Mouse (Mus musculus): ENCODE data around the gene Hnrnph1. TPM values are rescaled to one million over a fixed set of nuclear protein-coding genes. Genes with fewer than 3 reads are reported as not detected.

The Hnrnph1 gene
- polyA plus RNA-seq, 1 experiment, result 1,562 TPM

DNA sequence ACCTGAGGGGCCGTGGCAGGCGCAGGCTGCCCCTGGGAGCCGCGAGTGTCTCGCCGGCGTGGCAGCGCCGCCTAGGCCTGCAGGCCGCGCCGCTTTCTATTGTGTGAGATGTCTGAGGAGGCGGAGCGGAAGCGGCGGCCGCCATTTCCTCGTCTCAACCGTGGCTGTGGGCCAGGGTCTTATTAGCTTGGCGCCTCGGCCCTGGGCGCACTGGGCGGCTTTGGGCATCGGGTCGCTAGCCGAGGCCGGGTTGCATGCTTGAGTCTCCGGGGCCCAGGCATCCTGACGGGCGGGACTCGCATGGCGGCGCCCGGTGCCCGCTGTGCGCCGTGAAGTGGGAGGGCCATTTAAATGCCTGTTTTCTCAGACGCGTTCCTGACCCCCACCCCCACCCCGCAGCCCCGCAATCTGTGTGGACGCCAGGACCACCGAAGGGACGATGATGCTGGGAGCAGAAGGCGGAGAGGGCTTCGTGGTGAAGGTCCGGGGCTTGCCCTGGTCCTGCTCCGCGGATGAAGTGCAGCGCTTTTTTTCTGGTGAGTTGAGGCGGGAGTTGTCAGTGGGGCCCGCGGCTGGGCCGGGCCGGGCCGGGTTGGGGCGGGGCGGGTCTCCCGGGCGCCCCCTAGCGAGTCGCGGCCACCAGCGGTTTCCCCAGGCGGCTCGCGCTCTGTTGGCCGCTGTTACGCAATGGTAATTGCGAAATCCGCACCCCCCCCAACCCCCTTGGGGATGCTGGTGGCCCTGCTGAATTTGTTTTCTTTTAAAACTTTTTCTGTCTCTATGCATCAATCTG is 1.3 kb downstream of the Hnrnph1 start:
- WGBS, result under 1% methylated on average over 71 of the region's 71 CpGs
- H3K4me3 ChIP-seq (ENCODE audit: insufficient read depth, low read depth, low read length), result peak overlapping the region; percentile 98
- TF ChIP-seq POLR2A (IDR thresholded peaks at IDR 0.05; ENCODE audit: insufficient read depth, low read depth, low read length) (no peak), CTCF (IDR thresholded peaks at IDR 0.05; ENCODE audit: insufficient read depth, low read depth, low read length) (peak; percentile 80; the same call in 1 of the 2 replicates)

DNA sequence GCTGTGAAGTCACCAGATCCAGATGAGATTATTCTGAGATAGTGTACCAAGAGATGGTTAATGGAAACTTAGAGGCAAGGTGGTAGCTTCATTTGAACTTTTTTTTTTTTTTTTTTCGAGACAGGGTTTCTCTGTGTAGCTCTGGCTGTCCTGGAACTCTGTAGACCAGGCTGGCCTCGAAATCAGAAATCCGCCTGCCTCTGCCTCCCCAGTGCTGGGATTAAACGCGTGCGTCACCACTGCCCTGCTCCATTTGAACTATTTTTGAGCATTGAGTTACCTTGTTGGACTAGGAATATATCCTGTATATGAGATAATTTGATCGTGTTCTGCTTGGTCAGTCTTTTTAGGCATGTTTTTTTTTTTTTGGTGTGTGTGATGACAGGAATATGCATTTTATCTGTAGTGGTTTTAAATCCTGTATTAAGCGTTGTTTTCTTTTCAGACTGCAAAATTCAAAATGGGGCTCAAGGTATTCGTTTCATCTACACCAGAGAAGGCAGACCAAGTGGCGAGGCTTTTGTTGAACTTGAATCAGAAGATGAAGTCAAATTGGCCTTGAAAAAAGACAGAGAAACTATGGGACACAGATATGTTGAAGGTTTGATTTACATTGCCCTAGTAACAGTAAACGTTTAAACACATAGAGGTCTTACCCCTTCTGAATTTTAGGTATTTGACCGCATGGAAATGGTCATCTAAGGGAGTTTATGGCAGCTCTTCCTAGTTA is 2.4 kb downstream of the Hnrnph1 start:
- WGBS, result 40% methylated on average over 12 of the region's 12 CpGs
- TF ChIP-seq CTCF (IDR thresholded peaks at IDR 0.05; ENCODE audit: insufficient read depth, low read depth, low read length) (no peak), POLR2A (IDR thresholded peaks at IDR 0.05; ENCODE audit: insufficient read depth, low read depth, low read length) (no peak)
- Histone ChIP-seq H3K4me3 (ENCODE audit: insufficient read depth, low read depth, low read length) (peak overlapping the region; percentile 39), H3K4me1 (ENCODE audit: control insufficient read depth, insufficient read depth, low read length) (peaks cover 4% of the 10 kb centered on the region), H3K27ac (ENCODE audit: insufficient read depth, low read depth, low read length) (no peak overlapping the region)

More for the DNA sequence above, 1.3 kb downstream of the Hnrnph1 start:
- Histone ChIP-seq H3K4me1 (ENCODE audit: control insufficient read depth, insufficient read depth, low read length) (peaks cover 4% of the 10 kb centered on the region), H3K27ac (ENCODE audit: insufficient read depth, low read depth, low read length) (peak overlapping the region; percentile 99)

DNA sequence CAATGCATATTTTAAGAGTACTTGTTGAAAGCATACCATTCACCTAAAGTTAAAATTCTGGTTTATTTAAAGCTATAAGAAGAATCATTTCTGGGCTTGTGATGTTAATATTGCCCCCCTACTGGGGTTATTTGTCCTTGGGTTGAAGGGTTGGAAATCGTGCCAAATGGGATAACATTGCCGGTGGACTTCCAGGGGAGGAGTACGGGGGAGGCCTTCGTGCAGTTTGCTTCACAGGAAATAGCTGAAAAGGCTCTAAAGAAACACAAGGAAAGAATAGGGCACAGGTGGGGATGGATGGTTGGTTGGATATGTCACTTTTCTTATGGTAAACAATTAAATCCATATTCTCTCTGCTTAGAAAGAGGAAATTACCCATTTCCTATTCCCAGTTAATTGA is 4.5 kb downstream of the Hnrnph1 start:
- TF ChIP-seq CTCF (IDR thresholded peaks at IDR 0.05; ENCODE audit: insufficient read depth, low read depth, low read length), result no peak
- TF ChIP-seq POLR2A (IDR thresholded peaks at IDR 0.05; ENCODE audit: insufficient read depth, low read depth, low read length), result no peak
- WGBS, result 4% methylated on average over 4 of the region's 4 CpGs
- no peak overlapping the region; the same call in 1 of the 2 replicates for H3K4me3 ChIP-seq (ENCODE audit: insufficient read depth, low read depth, low read length)

DNA sequence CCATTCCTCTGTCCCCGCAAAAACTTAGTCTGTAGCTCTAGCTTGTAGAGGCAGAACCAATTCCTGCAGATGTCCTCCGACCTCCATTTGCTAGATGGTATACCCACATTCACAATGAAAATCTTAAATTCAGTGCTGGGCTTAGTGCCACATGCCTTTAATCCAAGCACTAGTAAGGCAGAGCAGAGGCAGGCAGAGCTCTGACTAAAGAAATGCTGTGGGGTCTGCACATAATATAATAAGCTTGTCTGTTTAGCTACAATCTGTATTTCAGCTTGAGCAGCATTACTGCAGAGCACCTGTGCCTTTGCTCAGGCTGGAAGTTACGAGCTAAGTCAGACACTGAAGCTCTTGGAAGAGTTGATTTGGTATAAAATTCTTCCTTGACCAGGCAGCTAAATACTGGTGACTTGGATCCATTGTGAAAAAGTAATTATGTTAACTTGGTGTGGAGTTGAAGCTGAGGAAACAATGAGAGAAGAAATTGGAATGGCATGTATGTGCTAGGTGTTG is 10.4 kb downstream of the Hnrnph1 start:
- Histone ChIP-seq H3K27ac (ENCODE audit: insufficient read depth, low read depth, low read length) (no peak overlapping the region), H3K4me3 (ENCODE audit: insufficient read depth, low read depth, low read length) (no peak overlapping the region), H3K4me1 (ENCODE audit: control insufficient read depth, insufficient read depth, low read length) (no peaks in the 10 kb centered on the region)
- WGBS, result 61% methylated on average over 3 of the region's 3 CpGs
- TF ChIP-seq CTCF (IDR thresholded peaks at IDR 0.05; ENCODE audit: insufficient read depth, low read depth, low read length) (no peak), POLR2A (IDR thresholded peaks at IDR 0.05; ENCODE audit: insufficient read depth, low read depth, low read length) (no peak)

More for the DNA sequence above, 4.5 kb downstream of the Hnrnph1 start:
- Histone ChIP-seq H3K4me1 (ENCODE audit: control insufficient read depth, insufficient read depth, low read length) (peaks cover 1% of the 10 kb centered on the region), H3K27ac (ENCODE audit: insufficient read depth, low read depth, low read length) (no peak overlapping the region)

DNA sequence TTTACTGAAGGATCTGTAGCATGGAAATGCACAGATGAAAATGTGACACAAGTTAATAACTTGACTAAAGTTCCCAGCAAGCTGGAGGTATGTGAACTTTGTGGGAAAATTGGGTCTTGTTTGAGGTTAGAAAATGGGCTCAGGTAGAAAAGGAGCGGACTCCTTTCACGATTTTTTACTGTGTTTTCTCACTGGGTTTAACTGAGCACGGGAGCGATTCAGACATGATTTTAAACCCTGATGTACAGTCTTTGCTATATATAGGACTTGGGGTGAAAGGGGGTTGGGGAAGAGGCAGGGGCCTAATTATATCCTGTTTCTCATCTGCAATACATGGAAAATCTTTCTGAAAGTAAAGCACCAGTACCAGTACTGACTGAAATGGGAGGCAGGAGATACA is 10.9 kb downstream of the Hnrnph1 start:
- no peak overlapping the region for H3K4me3 ChIP-seq (ENCODE audit: insufficient read depth, low read depth, low read length)
- WGBS, result 46% methylated on average over 4 of the region's 4 CpGs
- H3K4me1 ChIP-seq (ENCODE audit: control insufficient read depth, insufficient read depth, low read length), result no peaks in the 10 kb centered on the region
- TF ChIP-seq CTCF (IDR thresholded peaks at IDR 0.05; ENCODE audit: insufficient read depth, low read depth, low read length), result no peak
- no peak for TF ChIP-seq POLR2A (IDR thresholded peaks at IDR 0.05; ENCODE audit: insufficient read depth, low read depth, low read length)
- no peak overlapping the region for H3K27ac ChIP-seq (ENCODE audit: insufficient read depth, low read depth, low read length)

DNA sequence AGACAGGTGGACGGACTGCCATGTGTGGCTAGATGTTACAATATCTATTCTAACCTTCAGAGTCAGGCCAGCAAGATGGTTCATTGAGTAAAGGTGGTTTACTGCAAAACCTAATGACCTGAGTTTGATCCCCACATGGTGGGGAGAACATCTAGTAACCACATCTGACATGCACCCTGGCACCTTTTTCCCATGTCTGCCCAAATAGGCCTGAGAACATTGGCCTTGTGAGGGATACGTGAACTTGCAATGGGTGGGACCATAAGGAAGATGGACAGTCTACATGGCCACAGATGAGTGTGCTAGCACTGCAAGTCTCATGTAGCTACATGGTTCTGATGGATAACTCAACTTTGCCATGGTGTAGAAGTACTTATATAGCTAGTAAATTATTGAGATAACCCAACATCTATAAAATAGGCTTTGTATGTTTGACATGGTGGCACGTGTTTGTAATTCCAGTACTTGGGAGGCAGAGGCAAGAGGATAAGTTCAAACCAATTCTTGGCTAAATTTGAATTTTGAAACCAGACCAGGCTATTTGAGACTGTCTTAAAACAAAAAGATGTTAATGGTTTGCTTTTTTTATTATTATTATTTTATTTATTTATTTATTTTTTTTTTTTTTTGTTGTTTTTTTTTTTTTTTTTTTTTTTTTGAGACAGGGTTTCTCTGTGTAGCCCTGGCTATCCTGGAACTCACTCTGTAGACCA is 11.6 kb downstream of the Hnrnph1 start:
- H3K4me3 ChIP-seq (ENCODE audit: insufficient read depth, low read depth, low read length), result no peak overlapping the region
- no peaks in the 10 kb centered on the region for H3K4me1 ChIP-seq (ENCODE audit: control insufficient read depth, insufficient read depth, low read length)
- 0 out of 2 replicates have a peak overlapping the region, but pooled peaks have one; percentile 40 for H3K27ac ChIP-seq (ENCODE audit: insufficient read depth, low read depth, low read length)
- TF ChIP-seq POLR2A (IDR thresholded peaks at IDR 0.05; ENCODE audit: insufficient read depth, low read depth, low read length) (no peak), CTCF (IDR thresholded peaks at IDR 0.05; ENCODE audit: insufficient read depth, low read depth, low read length) (no peak)
- WGBS, result 87% methylated on average over 3 of the region's 3 CpGs

DNA sequence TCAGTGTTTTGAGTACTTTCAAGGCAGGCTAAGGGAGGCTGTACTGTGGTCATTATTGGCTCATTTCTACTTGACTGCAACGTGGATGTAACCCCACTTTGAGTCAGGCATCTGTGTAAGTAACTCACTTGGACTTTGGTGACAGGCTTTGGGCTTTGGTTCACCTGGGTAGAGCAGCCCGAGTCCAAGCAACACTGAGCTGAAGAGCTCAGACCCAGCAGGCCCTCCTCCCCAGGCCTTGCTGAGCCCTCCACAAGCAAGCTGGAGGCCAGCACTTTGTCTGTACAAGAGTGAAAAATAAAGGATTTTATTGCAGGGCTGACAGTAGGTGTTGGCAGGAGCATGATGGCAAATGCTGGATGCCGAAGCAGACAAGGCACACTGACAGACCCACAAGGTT is 12.2 kb downstream of the Hnrnph1 start:
- Histone ChIP-seq H3K4me1 (ENCODE audit: control insufficient read depth, insufficient read depth, low read length) (no peaks in the 10 kb centered on the region), H3K27ac (ENCODE audit: insufficient read depth, low read depth, low read length) (no peak overlapping the region), H3K4me3 (ENCODE audit: insufficient read depth, low read depth, low read length) (no peak overlapping the region)
- no peak for TF ChIP-seq CTCF (IDR thresholded peaks at IDR 0.05; ENCODE audit: insufficient read depth, low read depth, low read length)
- no peak for TF ChIP-seq POLR2A (IDR thresholded peaks at IDR 0.05; ENCODE audit: insufficient read depth, low read depth, low read length)
- WGBS, result 64% methylated on average over 3 of the region's 3 CpGs

DNA sequence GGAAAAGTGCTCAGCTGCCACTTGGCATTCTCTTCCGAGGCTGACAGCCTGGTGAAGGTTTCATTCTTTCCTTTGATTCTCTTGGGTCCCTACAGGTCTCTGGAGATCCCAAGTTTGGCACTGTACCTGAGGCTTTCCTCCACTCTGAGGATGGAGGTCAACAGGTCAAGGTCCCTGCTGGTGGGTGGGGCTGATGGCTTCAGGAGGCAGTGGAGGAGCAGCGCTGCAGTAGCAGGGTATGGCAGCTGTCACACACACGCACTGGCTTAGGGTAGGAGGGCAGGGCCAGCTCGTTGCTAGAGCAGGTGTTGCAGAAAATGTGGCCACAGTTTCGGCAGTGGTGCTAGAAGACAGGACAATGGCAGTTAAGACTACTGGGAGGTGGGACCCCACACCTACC is 12.8 kb downstream of the Hnrnph1 start:
- WGBS, result 73% methylated on average over 5 of the region's 5 CpGs
- H3K4me3 ChIP-seq (ENCODE audit: insufficient read depth, low read depth, low read length), result no peak overlapping the region
- TF ChIP-seq CTCF (IDR thresholded peaks at IDR 0.05; ENCODE audit: insufficient read depth, low read depth, low read length), result no peak
- no peak for TF ChIP-seq POLR2A (IDR thresholded peaks at IDR 0.05; ENCODE audit: insufficient read depth, low read depth, low read length)
- no peaks in the 10 kb centered on the region for H3K4me1 ChIP-seq (ENCODE audit: control insufficient read depth, insufficient read depth, low read length)
- H3K27ac ChIP-seq (ENCODE audit: insufficient read depth, low read depth, low read length), result no peak overlapping the region
